Mouse (Mus musculus) activated CD4-positive, CD25-positive, alpha-beta regulatory T cell, adult 9 weeks (primary cell): ENCODE measurements around the gene Pla2g15. TPM values are rescaled to one million over a fixed set of nuclear protein-coding genes. Genes with fewer than 3 reads are reported as not detected.

ENCODE experiments used
- polyA plus RNA-seq: library from polyadenylated mRNA; unstranded; fragments of 100-300 nt; shearing (Covaris generic); gene quantifications from one replicate; pipeline ENCODE4 v1.2.1, GENCODE M21; 2017

Pla2g15 gene
- 14.3 TPM for polyA plus RNA-seq

GRCm38 (mm10) chr8:106149801-106150652 is at the start of gene Pla2g15:
Pla2g15 (plus strand) TSS chr8:106150399.

GRCm38 (mm10) chr8:106136156-106137130 is 13.8 kb upstream of the Pla2g15 start, which contains the start of gene Esrp2:
Esrp2 (minus strand) TSS chr8:106136974.

GRCm38 (mm10) chr8:106168356-106169016 is 18.3 kb downstream of the Pla2g15 start, which contains the start of gene Slc7a6:
Slc7a6 (plus strand) TSS chr8:106168857.

GRCm38 (mm10) chr8:106210821-106211345 is 60.7 kb downstream of the Pla2g15 start, which contains the start of the genes Slc7a6os and Prmt7:
Slc7a6os (minus strand) TSS chr8:106210935.
Prmt7 (plus strand) TSS chr8:106210936.

Other genes with a start within 250 kb of the Pla2g15 start
- 29.3 TPM for gene Pskh1, start 250.0 kb upstream of the Pla2g15 start, polyA plus RNA-seq
- 3.4 TPM for gene Ctrl, start 216.5 kb upstream of the Pla2g15 start, polyA plus RNA-seq
- gene Psmb10, start 212.0 kb upstream of the Pla2g15 start, polyA plus RNA-seq, result 546 TPM
- gene Lcat, start 207.0 kb upstream of the Pla2g15 start, polyA plus RNA-seq, result 0.82 TPM
- 13.3 TPM for gene Slc12a4, start 184.3 kb upstream of the Pla2g15 start, polyA plus RNA-seq
- gene Dpep3, start 171.0 kb upstream of the Pla2g15 start, polyA plus RNA-seq, result not detected
- 34.1 TPM for gene Dus2, start 159.1 kb upstream of the Pla2g15 start, polyA plus RNA-seq
- gene Dpep2nb, start 144.4 kb upstream of the Pla2g15 start, polyA plus RNA-seq, result not detected
- 9.8 TPM for gene Ddx28, start 138.5 kb upstream of the Pla2g15 start, polyA plus RNA-seq
- gene Nfatc3, start 91.6 kb upstream of the Pla2g15 start, polyA plus RNA-seq, result 51.8 TPM
- 2.9 TPM for gene Esrp2, start 13.4 kb upstream of the Pla2g15 start, polyA plus RNA-seq
- gene Slc7a6, start 18.5 kb downstream of the Pla2g15 start, polyA plus RNA-seq, result 43.4 TPM
- 43.9 TPM for gene Slc7a6os, start 60.5 kb downstream of the Pla2g15 start, polyA plus RNA-seq
- gene Prmt7, start 60.5 kb downstream of the Pla2g15 start, polyA plus RNA-seq, result 36.5 TPM
- gene Smpd3, start 187.6 kb downstream of the Pla2g15 start, polyA plus RNA-seq, result not detected